Mouse (Mus musculus) testis, adult 2 months (tissue): ENCODE data around the gene Ehmt2. TPM values are rescaled to one million over a fixed set of nuclear protein-coding genes. Genes with fewer than 3 reads are reported as not detected.
A peak's percentile ranks its signal among the peaks of the same experiment; 100 is the strongest.

Experiments used
- H3K27ac ChIP-seq: fragments of 200-500 bp; 2 replicates; pipeline ENCODE4 v1.5.1; 2012; ENCODE audit warnings: low read depth, low read length; ENCODE audit not compliant: control insufficient read depth, insufficient read depth
- H3K27me3 ChIP-seq: fragments of 200-500 bp; 2 replicates; pipeline ENCODE4 v1.6.1; 2012; ENCODE audit warnings: mild to moderate bottlenecking, low read length, moderate library complexity; ENCODE audit not compliant: control insufficient read depth, insufficient read depth
- H3K36me3 ChIP-seq: fragments of 200-500 bp; 2 replicates; pipeline ENCODE4 v1.6.1; 2012; ENCODE audit warnings: mild to moderate bottlenecking, low read length; ENCODE audit not compliant: control insufficient read depth, insufficient read depth
- H3K4me1 ChIP-seq: fragments of 200-500 bp; 2 replicates; pipeline ENCODE4 v1.6.1; 2012; ENCODE audit warnings: low read length; ENCODE audit not compliant: control insufficient read depth, insufficient read depth
- H3K4me3 ChIP-seq: fragments of 200-500 bp; 2 replicates; pipeline ENCODE4 v1.5.1; 2012; ENCODE audit warnings: low read depth, mild to moderate bottlenecking, low read length, moderate library complexity, mixed read lengths; ENCODE audit not compliant: control insufficient read depth
- CTCF ChIP-seq: fragments of 200-500 bp; IDR thresholded peaks from 2 replicates; pipeline ENCODE4 v1.5.1; 2012; ENCODE audit warnings: low read depth, mild to moderate bottlenecking, inconsistent platforms, low read length, moderate library complexity; ENCODE audit not compliant: control insufficient read depth, insufficient read depth, insufficient replicate concordance
- POLR2A ChIP-seq: fragments of 200-500 bp; IDR thresholded peaks from 2 replicates; pipeline ENCODE4 v1.6.1; 2012; ENCODE audit warnings: low read depth, mild to moderate bottlenecking, inconsistent platforms, low read length, moderate library complexity; ENCODE audit not compliant: control insufficient read depth
- polyA plus RNA-seq: library from polyadenylated mRNA; depleted of rRNA; stranded (reverse); fragments of >200 nt; gene quantifications from 2 replicates; pipeline ENCODE4 v1.2.3, GENCODE M21; 2012

Gene Ehmt2
- polyA plus RNA-seq, 1 experiment: 344 TPM

GRCm38 (mm10) chr17:34928841-34929240, 30.6 kb downstream of the Ehmt2 start:
- no peaks in the 10 kb centered on the region for H3K27me3 ChIP-seq
- no peak overlapping the region for H3K27ac ChIP-seq

GRCm38 (mm10) chr17:34931061-34931734, 32.9 kb downstream of the Ehmt2 start, which contains the start of gene Neu1:
Gene Neu1, plus strand, starts transcription at chr17:34931253.
- 0 out of 2 replicates have a peak within 1 kb of the TSS, but pooled peaks have one; percentile 3 for H3K27ac ChIP-seq

More at GRCm38 (mm10) chr17:34928841-34929240, 30.6 kb downstream of the Ehmt2 start:
- TF ChIP-seq POLR2A: no peak
- no peak for TF ChIP-seq CTCF
- H3K36me3 ChIP-seq: no peaks in the 10 kb centered on the region
- H3K4me1 ChIP-seq: peaks cover 14% of the 10 kb centered on the region
- H3K4me3 ChIP-seq: no peak overlapping the region

GRCm38 (mm10) chr17:34931735-34932098, 33.4 kb downstream of the Ehmt2 start:
- TF ChIP-seq POLR2A (no peak), CTCF (no peak)
- Histone ChIP-seq H3K4me3 (peak overlapping the region; percentile 90), H3K27ac (no peak overlapping the region), H3K4me1 (peaks cover 26% of the 10 kb centered on the region), H3K27me3 (no peaks in the 10 kb centered on the region), H3K36me3 (no peaks in the 10 kb centered on the region)

More at GRCm38 (mm10) chr17:34931061-34931734, 32.9 kb downstream of the Ehmt2 start, which contains the start of gene Neu1:
- TF ChIP-seq CTCF: peak; percentile 29; the same call in 1 of the 2 replicates
- TF ChIP-seq POLR2A: peak; percentile 40; the same call in 1 of the 2 replicates
- Histone ChIP-seq H3K36me3 (no peaks in the 10 kb centered on the region), H3K27me3 (no peaks in the 10 kb centered on the region), H3K4me1 (peaks cover 26% of the 10 kb centered on the region), H3K4me3 (peak within 1 kb of the TSS; percentile 90)

GRCm38 (mm10) chr17:34932287-34932686, 34.0 kb downstream of the Ehmt2 start:
- H3K27me3 ChIP-seq: no peaks in the 10 kb centered on the region
- H3K36me3 ChIP-seq: no peaks in the 10 kb centered on the region
- no peak overlapping the region for H3K27ac ChIP-seq
- H3K4me1 ChIP-seq: peaks cover 26% of the 10 kb centered on the region
- TF ChIP-seq POLR2A (no peak), CTCF (no peak)
- H3K4me3 ChIP-seq: no peak overlapping the region

- peak overlapping the region; percentile 23 for H3K4me3 ChIP-seq
- H3K4me1 ChIP-seq: peaks cover 26% of the 10 kb centered on the region
- no peaks in the 10 kb centered on the region for H3K27me3 ChIP-seq
- TF ChIP-seq POLR2A: no peak
- no peak for TF ChIP-seq CTCF
- H3K27ac ChIP-seq: no peak overlapping the region
- no peaks in the 10 kb centered on the region for H3K36me3 ChIP-seq
Measured at GRCm38 (mm10) chr17:34934031-34934430, 35.8 kb downstream of the Ehmt2 start.

- TF ChIP-seq POLR2A (no peak), CTCF (no peak)
- H3K36me3 ChIP-seq: no peaks in the 10 kb centered on the region
- H3K4me3 ChIP-seq: peak overlapping the region; percentile 8
- H3K27ac ChIP-seq: no peak overlapping the region
- peaks cover 26% of the 10 kb centered on the region for H3K4me1 ChIP-seq
- no peaks in the 10 kb centered on the region for H3K27me3 ChIP-seq
Measured at GRCm38 (mm10) chr17:34934830-34935229, 36.6 kb downstream of the Ehmt2 start.

GRCm38 (mm10) chr17:34937960-34938505, 39.8 kb downstream of the Ehmt2 start:
- no peaks in the 10 kb centered on the region for H3K36me3 ChIP-seq

GRCm38 (mm10) chr17:34941344-34942041, 43.2 kb downstream of the Ehmt2 start:
- no peaks in the 10 kb centered on the region for H3K36me3 ChIP-seq
- TF ChIP-seq POLR2A (no peak), CTCF (no peak)
- H3K4me1 ChIP-seq: peaks cover 13% of the 10 kb centered on the region
- H3K27me3 ChIP-seq: no peaks in the 10 kb centered on the region
- H3K27ac ChIP-seq: peak overlapping the region; percentile 54; the same call in 1 of the 2 replicates
- H3K4me3 ChIP-seq: peak overlapping the region; percentile 77

More at GRCm38 (mm10) chr17:34937960-34938505, 39.8 kb downstream of the Ehmt2 start:
- no peak overlapping the region for H3K4me3 ChIP-seq
- TF ChIP-seq CTCF (no peak), POLR2A (no peak)
- no peak overlapping the region for H3K27ac ChIP-seq
- H3K27me3 ChIP-seq: no peaks in the 10 kb centered on the region
- H3K4me1 ChIP-seq: peaks cover 26% of the 10 kb centered on the region
